Mouse (Mus musculus) G1E (cell line): Measurements from ENCODE around the gene Wdr46. TPM values are rescaled to one million over a fixed set of nuclear protein-coding genes. Genes with fewer than 3 reads are reported as not detected.
"Not testable (repeated sequence)": the region's sequence is repeated elsewhere in the genome, so short reads cannot be mapped to it uniquely, and the experiment has no call there.

ENCODE experiments used
- ATAC-seq: 2 replicates; pipeline ENCODE4 v1.8.0; 2016; ENCODE audit warnings: mild to moderate bottlenecking; ENCODE audit not compliant: insufficient number of reproducible peaks, poor library complexity, low FRiP score, severe bottlenecking; ENCODE audit errors: extremely low read depth
- DNase-seq: peaks from one replicate; pipeline ENCODE4 v3.0.0; 2012; ENCODE audit warnings: low spot score
- H3K27me3 ChIP-seq: 2 replicates; pipeline ENCODE4 v1.6.1; 2012; ENCODE audit warnings: mild to moderate bottlenecking, low read length, inconsistent platforms; ENCODE audit not compliant: insufficient read depth
- H3K36me3 ChIP-seq: replicated peaks from 2 replicates; pipeline ENCODE3; 2012; ENCODE audit warnings: mild to moderate bottlenecking, inconsistent platforms
- H3K4me1 ChIP-seq: 2 replicates; pipeline ENCODE4 v1.6.1; 2012; ENCODE audit warnings: low read depth, low read length, inconsistent platforms, mixed read lengths; ENCODE audit not compliant: insufficient read depth
- H3K4me3 ChIP-seq: 2 replicates; pipeline ENCODE4 v1.5.1; 2012; ENCODE audit warnings: low read depth, mild to moderate bottlenecking, inconsistent platforms, low read length, moderate library complexity, mixed read lengths
- H3K9me3 ChIP-seq: replicated peaks from 2 replicates; pipeline ENCODE4 v1.6.1; 2012; ENCODE audit warnings: inconsistent platforms
- CTCF ChIP-seq: IDR thresholded peaks from 2 replicates; pipeline ENCODE4 v1.5.1; 2012; ENCODE audit warnings: low read depth, low read length, inconsistent platforms, mixed read lengths
- GATA1 ChIP-seq: IDR thresholded peaks from 2 replicates; pipeline ENCODE4 v1.6.1; 2012; ENCODE audit warnings: borderline replicate concordance, low read length, inconsistent platforms, mixed read lengths
- GATA2 ChIP-seq: IDR thresholded peaks from 2 replicates; pipeline ENCODE4 v1.6.1; 2012; ENCODE audit warnings: low read depth, low read length, inconsistent platforms, borderline replicate concordance
- POLR2AphosphoS5 ChIP-seq: IDR thresholded peaks from 2 replicates; pipeline ENCODE4 v1.6.1; 2012; ENCODE audit warnings: low read depth, low read length, inconsistent platforms; ENCODE audit not compliant: insufficient replicate concordance
- TAL1 ChIP-seq: conservative IDR thresholded peaks from 2 replicates; pipeline ENCODE4 v1.6.1; 2012; ENCODE audit warnings: low read depth, low read length, inconsistent platforms, mixed read lengths
- polyA plus RNA-seq: library from polyadenylated mRNA; stranded (reverse); fragments of >175 nt; gene quantifications from 2 replicates; pipeline ENCODE4 v1.2.3, GENCODE M21; 2012
- total RNA-seq, 2 experiments: library from RNA; stranded (forward) in 1 of 2; stranded (reverse) in 1 of 2; fragments of 200-1000 nt in 1 of 2; fragments of >200 nt in 1 of 2; fragmentation: Nextera tagmentation in 1 of 2; gene quantifications; 2 replicates each; pipeline ENCODE4 v1.2.3; 2014 to 2017

The Wdr46 gene
- total and polyA plus RNA-seq, 3 experiments: 29.6 to 72.2 (median 31.1) TPM

DNA sequence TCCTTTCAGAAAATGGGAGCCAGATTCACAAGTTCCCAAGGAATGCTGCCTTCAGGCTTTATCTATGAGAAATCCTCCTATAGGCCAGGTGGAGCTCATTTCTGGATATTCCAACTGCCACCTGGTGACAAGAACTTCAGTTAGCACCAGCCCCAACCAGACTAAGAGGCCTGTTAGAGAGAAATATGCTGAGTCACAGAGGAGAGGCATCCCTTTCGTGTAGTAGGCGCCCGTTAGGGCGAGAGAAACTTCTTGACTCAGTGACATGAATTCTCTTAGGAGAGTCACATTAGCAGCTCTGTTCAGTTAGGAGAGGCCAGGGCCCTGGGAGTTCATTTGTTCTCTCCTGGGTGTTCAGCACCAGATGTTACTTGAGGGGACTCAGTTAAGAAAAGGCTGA, 40.8 kb upstream of the Wdr46 start:
- Histone ChIP-seq H3K4me1 (peaks cover 71% of the 10 kb centered on the region), H3K36me3 (no peaks in the 10 kb centered on the region), H3K27me3 (no peaks in the 10 kb centered on the region), H3K4me3 (no peak overlapping the region), H3K9me3 (no peaks in the 10 kb centered on the region)
- no peak for DNase-seq
- TF ChIP-seq POLR2AphosphoS5: no peak
- TF ChIP-seq GATA2: no peak
- no peak for TF ChIP-seq CTCF
- no peak for TF ChIP-seq TAL1
- TF ChIP-seq GATA1: no peak
- peak; percentile 61 for ATAC-seq

DNA sequence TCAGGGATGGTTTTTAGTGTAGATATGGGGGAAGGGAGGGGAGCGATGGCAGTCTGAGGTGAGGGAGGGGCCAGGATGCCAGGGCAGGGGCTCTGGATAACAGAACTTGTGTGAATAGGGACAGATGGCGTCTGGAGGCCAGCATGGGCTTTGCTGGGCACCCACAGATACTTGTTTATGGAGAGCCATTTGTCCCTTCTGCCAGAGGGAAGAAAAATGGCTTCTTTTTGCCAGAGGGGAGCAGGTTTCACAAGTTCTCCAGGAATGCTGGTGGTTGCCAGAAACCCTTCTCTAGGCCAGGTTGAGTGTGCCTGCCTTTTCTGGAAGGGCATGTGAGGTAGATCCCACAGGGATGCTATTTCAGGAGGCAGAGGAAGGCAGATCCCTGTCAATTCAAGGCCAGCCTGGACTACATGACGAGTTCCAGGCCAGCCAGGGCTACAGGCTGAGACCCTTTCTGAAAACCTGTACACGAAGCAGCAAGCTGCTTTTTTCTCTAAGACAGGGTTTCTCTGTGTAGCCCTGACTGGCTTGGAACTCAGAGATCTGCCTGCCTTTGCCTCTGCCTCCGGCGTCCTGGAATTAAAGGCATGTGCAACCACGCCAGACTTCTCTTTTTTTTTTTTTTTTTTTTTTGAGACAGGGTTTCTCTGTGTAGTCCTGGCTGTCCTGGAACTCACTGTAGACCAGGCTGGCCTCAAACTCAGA, 40.0 kb upstream of the Wdr46 start:
- H3K4me1 ChIP-seq: peaks cover 73% of the 10 kb centered on the region

DNA sequence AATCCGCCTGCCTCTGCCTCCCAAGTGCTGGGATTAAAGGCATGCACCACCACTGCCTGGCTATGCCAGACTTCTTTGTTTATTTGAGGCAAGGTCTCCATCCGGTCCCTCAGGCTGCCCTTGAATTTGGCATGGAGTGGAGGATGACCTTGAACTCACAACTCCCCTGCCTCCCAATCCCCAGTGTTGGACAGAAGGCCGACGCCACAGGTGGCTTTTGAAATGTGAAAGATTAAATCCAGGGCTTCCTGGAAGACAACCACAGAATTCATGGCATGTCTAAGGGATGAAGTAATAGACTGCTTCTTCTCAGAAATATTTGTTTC, 39.5 kb upstream of the Wdr46 start:
- no peaks in the 10 kb centered on the region for H3K9me3 ChIP-seq
- peaks cover 71% of the 10 kb centered on the region for H3K4me1 ChIP-seq
- no peak overlapping the region for H3K4me3 ChIP-seq
- no peaks in the 10 kb centered on the region for H3K27me3 ChIP-seq
- ATAC-seq: no peak
- H3K36me3 ChIP-seq: no peaks in the 10 kb centered on the region
- TF ChIP-seq GATA2 (no peak), TAL1 (no peak), CTCF (no peak), POLR2AphosphoS5 (no peak), GATA1 (no peak)
- no peak for DNase-seq

More for the DNA sequence above, 40.0 kb upstream of the Wdr46 start:
- Histone ChIP-seq H3K9me3 (no peaks in the 10 kb centered on the region), H3K27me3 (no peaks in the 10 kb centered on the region), H3K36me3 (no peaks in the 10 kb centered on the region), H3K4me3 (no peak overlapping the region; the same call in 1 of the 2 replicates)
- ATAC-seq (no peak), DNase-seq (no peak)
- no peak for TF ChIP-seq POLR2AphosphoS5

DNA sequence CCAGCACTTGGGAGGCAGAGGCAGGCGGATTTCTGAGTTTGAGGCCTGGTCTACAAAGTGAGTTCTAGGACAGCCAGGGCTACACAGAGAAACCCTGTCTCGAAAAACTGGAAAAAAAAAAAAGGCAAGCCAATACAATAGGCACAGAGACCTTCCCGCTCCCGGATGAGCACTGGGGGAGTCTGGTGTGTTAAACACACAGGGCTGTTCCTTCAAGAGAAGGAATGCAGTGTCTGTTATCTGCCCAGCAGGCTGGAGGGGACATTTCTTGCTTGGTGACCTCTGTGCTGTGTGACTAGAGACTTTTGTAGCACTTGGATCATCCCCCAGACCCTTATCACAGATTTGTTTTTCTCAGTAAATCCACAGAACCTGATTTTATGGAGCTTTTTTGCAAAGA, 38.8 kb upstream of the Wdr46 start:
- H3K36me3 ChIP-seq: no peaks in the 10 kb centered on the region
- DNase-seq: no peak
- TF ChIP-seq GATA1: no peak
- TF ChIP-seq GATA2: no peak
- TF ChIP-seq POLR2AphosphoS5: no peak
- no peak for TF ChIP-seq TAL1
- no peak for TF ChIP-seq CTCF
- H3K4me1 ChIP-seq: peaks cover 74% of the 10 kb centered on the region
- no peak for ATAC-seq
- H3K27me3 ChIP-seq: no peaks in the 10 kb centered on the region
- no peak overlapping the region for H3K4me3 ChIP-seq
- no peaks in the 10 kb centered on the region for H3K9me3 ChIP-seq

DNA sequence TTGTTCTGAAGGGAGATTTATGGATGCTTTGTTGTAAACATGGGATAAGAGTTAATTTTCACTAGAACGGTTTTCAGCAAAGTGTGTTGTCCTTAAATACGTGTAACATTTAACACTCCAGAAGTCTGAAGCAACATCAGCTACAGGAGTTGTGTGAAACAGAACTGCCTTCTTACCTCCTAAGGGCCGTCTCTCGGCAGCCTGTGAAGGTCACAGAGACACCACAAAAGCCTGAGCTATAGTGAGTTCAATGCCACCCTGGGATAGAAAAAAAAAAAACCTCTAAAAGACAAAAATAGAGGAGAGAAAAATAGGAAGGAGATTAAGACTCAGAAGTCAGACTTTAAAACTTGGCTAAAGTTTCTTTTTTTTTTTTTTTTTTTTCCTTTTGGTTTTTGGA, 38.4 kb upstream of the Wdr46 start:
- no peak for DNase-seq
- TF ChIP-seq POLR2AphosphoS5 (no peak), GATA2 (no peak), GATA1 (no peak), TAL1 (no peak), CTCF (no peak)
- H3K36me3 ChIP-seq: no peaks in the 10 kb centered on the region
- H3K9me3 ChIP-seq: no peaks in the 10 kb centered on the region
- no peak overlapping the region for H3K4me3 ChIP-seq
- ATAC-seq: no peak
- no peaks in the 10 kb centered on the region for H3K27me3 ChIP-seq
- H3K4me1 ChIP-seq: peaks cover 78% of the 10 kb centered on the region

DNA sequence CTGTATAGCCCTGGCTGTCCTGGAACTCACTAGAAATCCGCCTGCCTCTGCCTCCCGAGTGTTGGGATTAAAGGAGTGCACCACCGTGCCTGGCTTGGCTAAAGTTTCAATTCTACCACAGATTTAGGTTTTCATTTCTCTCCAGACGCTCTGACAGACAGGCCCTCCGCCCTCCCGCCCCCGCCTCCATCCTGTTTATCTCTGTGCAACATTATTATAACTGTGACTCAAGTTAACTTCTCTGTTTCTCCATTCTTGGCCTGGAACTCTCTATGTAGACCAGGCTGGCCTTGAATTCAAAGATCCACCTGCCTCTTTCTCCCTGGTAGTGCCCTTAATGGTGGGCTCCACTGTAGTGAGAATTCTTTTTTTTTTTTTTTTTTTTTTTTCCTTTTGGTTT, 38.0 kb upstream of the Wdr46 start:
- ATAC-seq (no peak), DNase-seq (no peak)
- Histone ChIP-seq H3K36me3 (no peaks in the 10 kb centered on the region), H3K27me3 (no peaks in the 10 kb centered on the region), H3K4me3 (no peak overlapping the region), H3K4me1 (peaks cover 77% of the 10 kb centered on the region), H3K9me3 (no peaks in the 10 kb centered on the region)
- TF ChIP-seq TAL1: no peak
- no peak for TF ChIP-seq POLR2AphosphoS5
- TF ChIP-seq GATA1: no peak
- TF ChIP-seq GATA2: no peak
- TF ChIP-seq CTCF: no peak

DNA sequence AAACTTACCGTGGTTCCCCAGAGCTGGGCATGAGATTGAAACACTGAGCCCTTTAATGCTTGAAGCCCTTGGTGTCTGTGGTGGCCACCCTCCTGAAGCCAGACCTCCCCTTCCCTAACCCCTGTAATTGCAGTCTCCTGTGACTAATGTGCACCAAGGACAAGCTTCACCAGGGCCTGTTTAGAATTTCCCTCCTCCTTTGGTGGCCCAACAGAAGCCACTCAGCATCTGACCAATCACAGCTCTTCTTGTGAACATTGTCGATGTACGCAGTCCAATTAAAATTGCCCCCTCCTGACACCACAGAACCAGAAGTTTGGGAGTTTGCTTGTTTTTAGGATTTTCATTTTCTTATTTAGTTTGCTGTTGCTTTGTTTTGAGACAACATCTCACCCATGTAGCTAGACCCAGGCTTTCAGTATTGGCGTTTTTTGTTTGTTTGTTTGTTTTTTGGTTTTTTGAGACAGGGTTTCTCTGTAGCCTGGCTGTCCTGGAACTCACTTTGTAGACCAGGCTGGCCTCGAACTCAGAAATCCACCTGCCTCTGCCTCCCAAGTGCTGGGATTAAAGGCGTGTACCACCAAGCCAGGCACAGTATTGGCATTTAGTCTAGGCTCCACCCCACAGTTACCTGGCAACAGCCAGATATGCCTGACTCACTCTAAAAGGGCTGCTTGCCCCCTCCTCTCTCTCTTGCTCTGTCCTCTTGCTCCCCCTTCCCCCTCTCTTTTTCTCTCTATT, 36.4 kb upstream of the Wdr46 start:
- ATAC-seq: not testable (repeated sequence)
- H3K4me1 ChIP-seq: peaks cover 76% of the 10 kb centered on the region

DNA sequence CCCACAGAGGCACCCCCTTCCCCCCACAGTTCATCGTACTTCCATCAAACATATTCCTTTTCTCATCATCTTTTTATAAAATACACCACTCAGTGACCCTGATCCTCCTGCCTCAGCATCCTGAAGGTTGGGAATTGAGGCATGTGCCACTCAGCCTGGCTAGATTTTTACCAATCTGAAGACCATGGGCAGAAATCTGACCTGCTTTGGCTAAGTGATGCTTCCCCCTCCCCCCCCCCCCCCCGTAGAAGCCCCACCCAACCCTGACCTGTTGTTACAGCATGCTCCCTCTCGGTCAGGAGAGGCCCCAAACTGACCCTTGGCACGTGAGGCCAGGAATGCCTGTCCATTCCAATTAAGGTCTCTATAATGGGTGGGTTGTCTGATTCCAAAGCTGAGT, 35.6 kb upstream of the Wdr46 start, which contains the start of gene Platr17:
Gene Platr17 (plus strand): TSS at position 301 of the 400 bp plus-strand sequence.
- not testable (repeated sequence) for H3K36me3 ChIP-seq, ATAC-seq, H3K27me3 ChIP-seq, DNase-seq, H3K4me3 ChIP-seq, H3K9me3 ChIP-seq
- H3K4me1 ChIP-seq: peaks cover 70% of the 10 kb centered on the region

More for the DNA sequence above, 36.4 kb upstream of the Wdr46 start:
- not testable (repeated sequence) for H3K27me3 ChIP-seq, DNase-seq, H3K9me3 ChIP-seq, H3K4me3 ChIP-seq, H3K36me3 ChIP-seq
